Mouse (Mus musculus): ENCODE results near the gene Ly6g5c.
A peak's percentile ranks its signal among the peaks of the same experiment; 100 is the strongest.
"Not testable (repeated sequence)": the region's sequence is repeated elsewhere in the genome, so short reads cannot be mapped to it uniquely, and the experiment has no call there.

Gene Ly6g5c

GRCm38 (mm10) chr17:35115046-35116019, 7.3 kb downstream of the Ly6g5c start, which contains the start of gene Ly6g5b:
Gene Ly6g5b, minus strand, starts transcription at chr17:35115428.
- no peak for DNase-seq (ENCODE audit: low spot score)

- DNase-seq (ENCODE audit: low spot score), result peak; percentile 66
Measured at GRCm38 (mm10) chr17:35120745-35121142, 12.7 kb downstream of the Ly6g5c start.

GRCm38 (mm10) chr17:35121143-35121799, 13.2 kb downstream of the Ly6g5c start, which contains the start of gene Gpank1:
Gene Gpank1, plus strand, starts transcription at chr17:35121455.
- peak; percentile 99 for DNase-seq (ENCODE audit: low spot score)

GRCm38 (mm10) chr17:35121871-35122303, 13.8 kb downstream of the Ly6g5c start, which contains the start of gene Csnk2b:
Gene Csnk2b, minus strand, starts transcription at chr17:35122053.
- peak; percentile 61 for DNase-seq (ENCODE audit: low spot score)

GRCm38 (mm10) chr17:35123287-35123686, 15.2 kb downstream of the Ly6g5c start:
- DNase-seq (ENCODE audit: low spot score), result not testable (repeated sequence)

GRCm38 (mm10) chr17:35124261-35124896, 16.3 kb downstream of the Ly6g5c start:
- DNase-seq (ENCODE audit: low spot score), result not testable (repeated sequence)

- DNase-seq (ENCODE audit: low spot score), result no peak
Measured at GRCm38 (mm10) chr17:35125081-35125480, 17.0 kb downstream of the Ly6g5c start.

GRCm38 (mm10) chr17:35125578-35125977, 17.5 kb downstream of the Ly6g5c start:
- no peak for DNase-seq (ENCODE audit: low spot score)

GRCm38 (mm10) chr17:35126206-35126611, 18.1 kb downstream of the Ly6g5c start, which contains the start of gene D17H6S53E:
Gene D17H6S53E, plus strand, starts transcription at chr17:35126373.
- peak; percentile 76 for DNase-seq (ENCODE audit: low spot score)

- no peak for DNase-seq (ENCODE audit: low spot score)
Measured at GRCm38 (mm10) chr17:35127017-35127416, 18.9 kb downstream of the Ly6g5c start.

- DNase-seq (ENCODE audit: low spot score), result no peak
Measured at GRCm38 (mm10) chr17:35128996-35129395, 20.9 kb downstream of the Ly6g5c start.

GRCm38 (mm10) chr17:35131038-35131437, 23.0 kb downstream of the Ly6g5c start:
- no peak for DNase-seq (ENCODE audit: low spot score)

- DNase-seq (ENCODE audit: low spot score), result no peak
Measured at GRCm38 (mm10) chr17:35131500-35132173, 23.6 kb downstream of the Ly6g5c start, which contains the start of gene Apom. Gene Apom, minus strand, starts transcription at chr17:35132050.

- no peak for DNase-seq (ENCODE audit: low spot score)
Measured at GRCm38 (mm10) chr17:35132174-35132560, 24.1 kb downstream of the Ly6g5c start.

GRCm38 (mm10) chr17:35133517-35133916, 25.4 kb downstream of the Ly6g5c start:
- no peak for DNase-seq (ENCODE audit: low spot score)

- peak; percentile 92 for DNase-seq (ENCODE audit: low spot score)
Measured at GRCm38 (mm10) chr17:35134801-35135590, 26.9 kb downstream of the Ly6g5c start, which contains the start of gene Bag6. Gene Bag6, plus strand, starts transcription at chr17:35135178.

- DNase-seq (ENCODE audit: low spot score), result no peak
Measured at GRCm38 (mm10) chr17:35135591-35136320, 27.7 kb downstream of the Ly6g5c start.

GRCm38 (mm10) chr17:35139269-35139668, 31.2 kb downstream of the Ly6g5c start:
- DNase-seq (ENCODE audit: low spot score), result no peak

- no peak for DNase-seq (ENCODE audit: low spot score)
Measured at GRCm38 (mm10) chr17:35140490-35140996, 32.5 kb downstream of the Ly6g5c start.

GRCm38 (mm10) chr17:35141971-35142370, 33.9 kb downstream of the Ly6g5c start:
- peak; percentile 88 for DNase-seq (ENCODE audit: low spot score)

Data from testis, postnatal 14 days (tissue).